Mouse (Mus musculus) retina, embryonic 14.5 days (tissue): ENCODE measurements around the gene Polr2c.
A peak's percentile ranks its signal among the peaks of the same experiment; 100 is the strongest.
"Not testable (repeated sequence)": the region's sequence is repeated elsewhere in the genome, so short reads cannot be mapped to it uniquely, and the experiment has no call there.

ENCODE experiments used
- DNase-seq: peaks from one replicate; pipeline ENCODE4 v3.0.0-alpha.2; 2015; ENCODE audit warnings: low spot score

The Polr2c gene

DNA sequence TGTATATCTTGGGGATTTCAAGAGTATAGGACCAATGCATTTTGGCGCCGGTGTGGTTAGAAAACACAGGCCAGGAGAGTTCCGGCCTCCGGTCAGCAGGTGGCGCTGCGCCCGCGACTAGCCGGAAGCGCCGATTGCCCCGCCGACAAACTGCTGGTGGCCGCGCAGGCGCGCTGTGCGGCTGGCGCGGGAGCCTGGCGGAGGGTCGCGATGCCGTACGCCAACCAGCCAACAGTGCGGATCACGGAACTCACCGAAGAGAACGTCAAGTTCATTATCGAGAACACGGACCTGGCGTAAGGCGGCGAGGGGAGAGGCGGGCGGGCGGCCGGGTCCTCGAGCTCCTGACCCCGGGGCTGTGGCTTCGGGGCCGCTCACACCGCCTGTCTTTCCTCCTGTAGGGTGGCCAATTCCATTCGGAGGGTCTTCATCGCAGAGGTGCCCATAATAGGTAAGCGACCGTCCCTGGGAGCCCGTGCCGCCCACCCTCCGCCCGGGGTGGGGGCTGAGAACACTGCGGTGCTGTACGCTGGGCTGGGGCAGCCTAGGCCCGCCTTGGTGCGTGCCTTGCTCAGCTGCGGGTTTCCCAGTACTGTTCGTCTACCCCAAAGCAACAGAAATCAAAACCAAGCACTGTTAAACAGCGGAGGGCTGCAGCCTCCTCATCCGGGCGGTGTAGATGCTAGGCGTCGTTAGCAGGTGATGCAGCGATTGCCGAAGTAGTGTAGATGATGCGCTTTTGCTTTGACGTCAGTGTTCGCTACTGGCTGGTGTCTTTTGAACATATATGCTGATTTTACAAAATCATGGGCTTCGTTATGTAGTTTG is at the start of gene Polr2c:
Polr2c (plus strand) TSS at position 105 of the 828 bp plus-strand sequence.
- peak; percentile 97 for DNase-seq

DNA sequence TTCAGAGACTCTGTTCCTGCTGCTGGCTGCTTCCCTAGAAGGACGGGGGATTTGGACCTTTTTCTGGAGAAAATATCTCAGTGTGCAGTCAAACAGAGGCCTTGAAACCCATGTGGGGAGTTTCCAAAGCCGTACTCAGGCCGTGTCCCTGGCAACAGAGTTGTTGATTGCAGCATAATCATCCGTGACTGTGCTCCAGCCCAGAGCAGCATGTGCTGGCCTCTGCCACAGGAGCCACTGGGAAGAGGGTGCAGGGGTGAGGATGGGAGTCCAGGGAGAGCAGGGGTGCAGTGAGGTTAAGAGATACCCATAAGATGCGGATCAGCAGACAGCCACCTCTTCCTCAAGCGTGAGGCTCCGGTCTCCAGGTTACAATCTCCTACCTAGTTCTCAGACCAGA is 49.7 kb upstream of the Polr2c start:
- DNase-seq: no peak

DNA sequence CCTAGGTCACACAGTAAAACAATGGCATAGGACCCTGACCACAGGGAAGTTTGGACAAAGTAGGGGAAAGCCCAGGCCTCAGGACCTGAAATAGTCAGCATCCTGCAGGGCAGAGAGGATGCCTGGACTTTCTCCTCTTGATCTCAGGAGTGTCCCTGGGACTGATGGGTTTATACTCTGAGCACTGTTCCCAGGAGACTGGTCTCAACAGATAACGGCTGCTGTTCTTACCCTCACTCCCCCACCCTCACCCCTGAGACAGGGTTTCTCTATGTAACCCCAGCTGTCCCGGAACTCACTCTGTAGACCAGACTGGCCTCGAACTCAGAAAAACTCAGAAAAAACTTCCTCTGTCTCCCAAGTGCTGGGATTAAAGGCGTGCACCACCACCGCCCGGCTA is 48.9 kb upstream of the Polr2c start:
- DNase-seq: no peak

DNA sequence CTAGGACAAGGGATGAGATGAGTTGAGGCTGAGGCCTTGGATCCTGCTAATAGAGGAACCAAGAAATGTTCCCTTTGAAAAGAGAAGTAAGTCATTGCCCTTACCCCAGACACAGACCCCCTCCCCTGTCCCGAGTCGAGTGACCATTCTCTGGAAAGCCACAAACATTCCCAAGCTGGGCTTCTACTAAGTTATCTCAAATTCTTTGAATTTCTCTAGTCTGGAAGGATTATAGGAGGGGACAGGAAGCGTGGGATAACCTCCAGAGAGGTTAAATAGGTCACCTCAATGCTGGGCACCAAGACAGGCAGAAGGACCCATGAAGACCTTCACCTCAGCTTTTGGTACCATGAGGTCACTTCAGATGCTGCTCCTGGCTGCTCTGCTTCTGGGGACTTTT is 47.1 kb upstream of the Polr2c start, which contains the start of gene Ccl17:
Ccl17 (plus strand) TSS at position 301 of the 400 bp plus-strand sequence.
- no peak for DNase-seq

DNA sequence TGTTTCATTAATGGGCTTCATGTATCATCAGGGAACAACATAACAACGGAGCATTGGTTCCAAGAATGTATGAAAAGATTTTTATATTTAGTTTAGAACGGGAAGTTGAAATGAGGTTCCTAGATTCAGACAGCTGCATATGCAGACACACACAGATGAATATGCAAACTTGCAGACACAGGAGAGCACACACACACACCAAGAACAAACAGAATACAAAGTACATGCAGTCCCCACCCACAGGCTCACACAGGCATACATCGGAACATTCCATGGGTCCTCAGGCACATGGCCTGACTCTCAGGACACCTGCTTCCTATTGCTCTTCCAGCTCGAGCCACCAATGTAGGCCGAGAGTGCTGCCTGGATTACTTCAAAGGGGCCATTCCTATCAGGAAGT is 46.4 kb upstream of the Polr2c start:
- no peak for DNase-seq

DNA sequence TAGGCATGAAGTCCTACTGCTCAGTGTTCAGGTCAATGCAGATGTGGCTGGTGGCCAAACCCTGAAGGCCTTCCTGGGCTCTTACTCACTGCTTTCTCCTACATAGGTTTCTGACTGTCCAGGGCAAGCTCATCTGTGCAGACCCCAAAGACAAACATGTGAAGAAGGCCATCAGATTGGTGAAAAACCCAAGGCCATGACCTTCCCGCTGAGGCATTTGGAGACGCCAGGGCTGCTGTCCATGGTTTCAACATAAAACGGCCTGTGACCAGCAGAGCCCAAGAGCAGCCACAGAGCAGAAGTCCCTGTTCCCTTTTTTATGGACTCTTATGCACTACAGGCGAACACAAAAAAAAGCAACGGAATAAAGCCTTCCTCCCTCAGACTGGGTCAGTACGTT is 45.6 kb upstream of the Polr2c start:
- no peak for DNase-seq

DNA sequence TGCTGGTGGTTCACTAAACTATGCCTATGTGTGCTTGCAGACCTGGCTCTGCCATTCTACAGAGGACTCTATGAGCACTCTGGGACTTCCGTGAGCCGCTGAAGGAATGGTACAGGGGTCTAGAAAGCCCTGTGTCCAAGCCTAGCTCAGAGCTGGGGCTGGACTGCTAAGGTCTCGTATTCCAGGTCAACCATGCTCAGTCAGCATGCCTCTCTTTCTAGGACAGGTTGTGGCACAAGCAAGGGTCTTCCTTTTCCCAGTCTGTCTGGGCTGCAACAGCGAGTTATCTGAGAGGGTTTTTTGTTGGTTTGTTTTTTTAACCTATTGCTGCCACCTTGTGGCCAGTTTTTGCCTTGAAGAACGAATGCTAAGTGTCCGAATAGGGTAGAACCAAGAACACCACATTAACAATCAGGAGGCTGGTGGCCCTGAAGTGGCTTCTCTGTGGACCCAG is 44.6 kb upstream of the Polr2c start:
- DNase-seq: peak; percentile 94

DNA sequence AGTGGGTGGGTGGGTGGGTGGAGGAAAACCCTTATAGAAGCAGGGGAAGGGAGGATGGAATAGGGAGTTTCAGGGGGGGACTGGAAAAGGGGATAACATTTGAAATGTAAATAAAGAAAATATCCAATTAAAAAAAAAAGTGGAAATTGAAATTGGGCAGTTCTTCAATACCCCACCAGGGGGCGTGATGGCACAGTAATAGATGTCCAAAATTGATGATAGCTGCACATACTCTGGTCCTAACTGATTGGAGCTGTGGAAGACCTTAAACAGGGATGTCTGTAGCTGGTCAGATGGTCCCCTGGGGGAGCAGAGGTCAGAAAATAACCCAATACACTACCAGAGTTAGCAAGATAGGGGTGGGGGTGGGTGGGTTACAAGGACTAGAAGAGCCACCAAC is 42.7 kb upstream of the Polr2c start:
- DNase-seq: peak; percentile 75

DNA sequence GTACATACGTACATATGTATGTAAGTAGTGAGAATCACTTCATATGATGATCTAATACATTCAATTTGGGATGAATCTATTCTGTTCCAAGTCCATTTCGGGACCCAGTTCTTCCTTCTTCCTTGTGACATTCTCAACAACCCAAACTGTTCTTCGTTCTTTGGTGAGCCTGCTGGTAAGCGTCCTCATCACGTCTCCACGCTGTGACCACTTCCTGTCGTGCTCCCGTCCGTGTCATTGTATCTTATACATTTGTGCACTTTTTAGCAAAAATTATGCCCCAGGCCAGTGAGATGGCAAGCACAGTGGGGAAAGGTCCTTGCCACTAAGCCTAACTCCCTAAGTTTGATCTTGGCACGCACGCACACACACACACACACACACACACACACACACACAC is 39.3 kb upstream of the Polr2c start:
- DNase-seq: no peak

DNA sequence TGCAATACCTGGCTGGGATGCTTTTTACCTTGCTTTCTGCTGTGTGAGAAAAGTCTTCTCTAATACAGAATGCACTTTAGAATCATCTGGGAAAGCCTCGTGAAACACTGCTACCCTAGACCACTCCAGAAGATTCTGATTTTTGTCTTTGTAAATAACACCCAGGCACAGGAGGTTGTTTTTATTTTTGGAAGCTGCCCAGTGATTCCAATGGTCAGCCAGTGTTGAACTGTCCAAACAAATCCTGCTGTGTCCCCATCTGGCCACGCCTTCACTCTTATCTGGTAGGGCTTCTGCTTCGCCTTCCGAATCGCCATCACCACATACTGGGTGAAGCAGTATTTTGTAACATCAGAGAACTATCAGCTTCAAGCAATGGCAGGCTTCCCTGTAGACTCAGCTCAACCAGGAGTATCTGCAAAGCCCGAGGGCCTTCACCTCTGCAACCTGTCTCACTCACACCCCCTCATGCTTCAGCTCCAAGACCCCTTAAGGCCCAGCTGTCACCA is 37.5 kb upstream of the Polr2c start:
- no peak for DNase-seq

DNA sequence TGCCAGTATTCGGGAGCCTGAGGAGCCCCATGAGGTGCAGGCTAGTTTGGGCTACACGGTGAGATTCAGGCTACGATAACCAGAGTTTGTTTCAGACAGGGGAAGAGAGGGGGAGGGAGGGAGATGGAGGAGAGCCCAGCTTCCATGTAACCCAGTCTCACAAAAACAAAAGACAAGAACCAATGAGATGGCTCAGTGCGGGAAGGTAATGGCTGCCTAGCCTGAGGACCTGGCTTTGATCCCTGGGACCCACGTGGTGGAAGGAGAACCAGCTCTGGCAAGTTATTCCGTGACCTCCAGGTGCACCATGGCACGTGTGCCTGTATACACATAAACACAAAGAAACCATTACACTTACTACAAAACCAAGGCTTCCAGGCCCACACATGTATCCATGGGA is 36.7 kb upstream of the Polr2c start:
- DNase-seq: no peak

DNA sequence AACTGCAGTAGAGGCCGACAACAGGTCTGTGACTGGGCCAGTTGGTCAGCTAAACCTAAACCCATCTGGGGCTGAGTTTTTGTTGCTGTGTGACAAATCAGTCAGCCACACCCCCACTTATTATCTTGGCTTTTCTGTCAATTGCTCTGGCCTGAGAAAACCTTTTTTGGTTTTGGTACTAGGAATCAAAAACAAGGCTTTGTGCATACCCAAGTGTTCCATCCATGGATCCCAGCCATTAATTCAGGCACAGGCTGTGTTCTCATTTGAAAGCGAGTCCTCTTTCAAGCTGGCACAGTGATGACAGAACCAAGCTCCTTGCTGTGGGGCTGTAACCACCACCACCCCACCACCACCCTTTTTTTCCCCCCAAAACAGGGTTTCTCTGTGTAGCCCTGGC is 35.9 kb upstream of the Polr2c start:
- DNase-seq: no peak

DNA sequence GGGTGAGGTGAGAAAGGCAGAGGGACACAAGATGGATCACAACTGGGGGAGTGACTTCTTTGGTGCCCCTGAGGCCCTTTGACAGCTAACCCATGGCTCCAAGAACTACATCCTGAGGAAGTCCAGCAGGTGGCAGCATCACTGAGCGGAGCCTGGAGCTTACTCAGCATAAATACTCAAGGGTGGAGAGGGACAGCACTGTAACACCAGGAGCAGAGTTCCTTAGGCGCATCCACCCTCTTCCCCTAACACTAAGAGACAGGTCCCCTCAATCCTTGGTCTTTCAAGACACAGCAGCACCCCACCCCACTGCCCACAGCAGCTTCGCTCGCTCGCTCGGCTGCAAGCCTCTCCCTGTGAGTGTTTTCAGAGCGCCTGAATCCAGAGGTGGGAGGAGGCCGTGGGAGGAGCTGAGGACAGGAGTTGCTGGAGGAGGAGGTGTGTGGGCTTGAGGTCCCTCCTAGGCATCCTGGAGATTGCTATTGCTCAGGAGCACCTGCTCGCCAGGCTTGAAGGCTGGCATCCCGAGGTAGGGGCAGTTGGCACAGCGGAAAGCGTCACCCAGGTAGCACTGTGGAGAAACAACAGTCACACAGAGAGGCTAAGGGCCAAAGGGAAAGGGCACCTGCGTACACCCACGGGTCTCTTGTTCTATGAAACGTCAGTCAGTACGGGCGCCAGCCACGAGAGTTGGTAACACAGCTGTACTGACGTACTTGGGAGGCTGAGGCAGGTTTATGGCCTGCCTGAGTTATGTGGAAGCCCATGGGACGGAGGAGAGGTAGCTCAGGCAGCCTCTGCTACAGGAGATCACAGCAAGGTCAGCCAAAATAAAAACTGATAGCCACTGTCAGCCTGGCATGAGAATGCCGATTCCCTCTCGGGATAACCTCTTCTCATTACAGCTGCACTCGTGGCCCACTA is 34.4 kb upstream of the Polr2c start:
- DNase-seq: peak; percentile 79

DNA sequence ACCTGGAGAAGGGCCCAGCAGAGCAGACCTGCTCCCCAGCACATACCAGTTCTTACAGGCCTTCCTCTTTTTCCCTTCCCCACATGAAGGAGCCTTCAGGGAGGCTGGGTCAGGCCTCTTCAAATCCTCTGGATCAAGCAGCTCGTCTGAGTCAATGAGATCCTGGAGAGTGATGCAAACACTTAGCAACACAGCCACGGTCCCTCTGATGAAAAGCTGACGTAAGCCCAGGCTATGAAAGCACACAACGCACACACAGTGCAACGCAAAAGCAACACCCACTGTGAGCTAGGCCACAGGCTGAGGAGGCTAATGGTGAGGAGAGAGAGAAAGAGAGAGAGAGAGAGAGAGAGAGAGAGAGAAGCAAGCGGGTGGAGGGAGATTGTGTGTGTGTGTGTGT is 32.1 kb upstream of the Polr2c start:
- DNase-seq: no peak

DNA sequence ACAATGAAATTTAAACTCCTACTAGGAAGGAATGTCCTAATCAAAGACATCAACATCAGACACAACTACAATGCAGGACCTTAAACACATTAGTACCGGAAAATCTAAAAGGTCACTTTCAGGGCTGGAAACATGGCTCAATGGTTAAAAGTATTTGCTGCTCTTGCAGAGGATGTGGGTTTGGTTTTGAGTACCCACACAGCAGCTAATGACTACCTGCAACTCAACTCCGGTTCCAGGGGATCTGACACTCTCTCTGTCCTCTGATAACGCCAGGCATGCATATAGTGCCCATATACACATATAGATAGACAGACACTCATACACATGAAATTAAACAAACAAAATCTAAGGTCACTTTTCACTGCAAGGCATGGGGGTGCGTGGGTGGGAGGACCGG is 31.0 kb upstream of the Polr2c start:
- DNase-seq: no peak

DNA sequence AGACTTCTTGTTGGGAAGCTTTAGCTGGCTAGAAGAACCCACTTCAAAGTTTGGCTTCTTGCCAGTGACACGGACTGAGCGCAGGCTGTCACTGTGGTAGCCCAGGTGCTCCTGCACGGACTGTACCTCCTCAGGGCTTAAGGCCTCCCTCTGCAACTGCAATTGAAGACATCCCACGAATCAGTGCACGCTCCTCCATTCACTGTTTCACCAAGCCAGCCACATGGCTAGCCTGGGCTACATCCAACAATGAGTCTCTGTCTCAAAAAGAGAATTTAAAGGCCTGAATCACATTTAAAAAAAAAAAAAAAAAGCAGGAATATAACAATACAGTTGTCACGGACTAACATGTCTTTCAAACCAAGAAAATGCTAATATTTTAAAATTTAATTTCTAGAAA is 29.0 kb upstream of the Polr2c start:
- no peak for DNase-seq

DNA sequence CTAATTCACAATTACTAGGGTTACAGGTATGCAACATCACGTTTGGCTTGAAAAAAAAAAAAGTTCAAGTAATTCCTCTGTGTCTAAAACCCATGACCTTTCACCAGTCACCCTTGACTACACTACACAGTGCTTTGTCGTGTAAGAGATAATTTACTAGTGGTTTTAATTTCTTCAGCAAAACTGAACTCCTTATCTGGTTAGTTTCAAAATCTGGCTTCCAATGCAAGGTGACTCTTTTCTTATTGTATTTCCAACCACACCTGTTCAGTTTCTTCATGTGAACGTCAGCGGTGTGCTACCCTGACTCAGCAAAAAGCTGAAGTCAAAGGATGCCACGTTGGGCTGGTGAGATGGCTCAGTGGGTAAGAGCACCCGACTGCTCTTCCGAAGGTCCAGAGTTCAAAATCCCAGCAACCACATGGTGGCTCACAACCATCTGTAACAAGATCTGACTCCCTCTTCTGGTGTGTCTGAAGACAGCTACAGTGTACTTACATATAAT is 23.3 kb upstream of the Polr2c start:
- not testable (repeated sequence) for DNase-seq

DNA sequence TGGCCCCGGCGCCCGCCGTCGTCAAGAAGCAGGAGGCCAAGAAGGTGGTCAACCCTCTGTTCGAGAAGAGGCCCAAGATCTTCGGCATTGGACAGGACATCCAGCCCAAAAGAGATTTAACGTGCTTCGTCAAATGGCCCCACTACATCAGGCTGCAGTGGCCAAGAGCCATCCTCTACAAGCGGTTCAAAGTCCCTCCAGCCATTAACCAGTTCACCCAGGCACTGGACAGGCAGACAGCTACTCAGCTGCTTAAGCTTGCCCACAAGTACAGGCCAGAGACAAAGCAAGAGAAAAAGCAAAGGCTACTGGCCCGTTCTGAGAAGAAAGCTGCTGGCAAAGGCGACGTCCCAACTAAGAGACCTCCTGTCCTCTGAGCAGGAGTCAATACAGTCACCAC is 21.5 kb upstream of the Polr2c start:
- DNase-seq: not testable (repeated sequence)

DNA sequence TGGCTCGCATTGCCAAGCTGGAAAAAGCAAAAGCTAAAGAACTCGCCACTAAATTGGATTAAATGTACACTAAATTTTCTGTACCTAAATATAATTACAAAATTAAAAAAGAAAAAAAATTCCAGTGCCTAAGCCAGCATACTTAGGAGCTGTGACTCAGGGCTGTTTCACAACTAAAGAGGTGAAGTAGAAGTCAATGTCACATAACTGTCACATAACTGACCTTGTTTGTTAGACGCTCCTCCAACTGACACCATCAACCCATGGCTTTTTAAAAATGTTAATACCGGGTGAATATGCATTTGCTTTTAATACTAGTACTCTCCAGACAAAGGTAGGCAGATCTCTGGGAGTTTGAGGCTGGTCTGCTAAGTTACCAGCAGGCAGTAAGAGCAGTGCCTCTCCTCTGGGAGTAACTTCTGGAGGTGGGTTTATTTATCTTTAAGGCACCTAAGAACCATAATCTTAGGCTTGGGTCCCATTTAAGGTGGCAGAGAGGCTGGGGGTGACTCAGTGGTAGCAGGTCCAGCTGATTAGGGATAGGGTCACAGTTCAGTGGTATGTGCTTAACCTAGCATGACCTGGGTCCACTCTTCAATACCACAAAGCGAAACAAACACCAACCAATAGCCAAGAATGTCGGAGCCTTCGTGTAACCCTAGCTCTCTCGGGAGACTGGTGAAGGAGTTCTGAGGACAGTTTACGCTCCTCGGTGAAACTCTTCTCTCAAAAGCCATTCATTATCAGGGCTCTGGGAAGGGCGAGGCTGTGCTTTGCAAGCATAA is 20.6 kb upstream of the Polr2c start:
- no peak for DNase-seq

DNA sequence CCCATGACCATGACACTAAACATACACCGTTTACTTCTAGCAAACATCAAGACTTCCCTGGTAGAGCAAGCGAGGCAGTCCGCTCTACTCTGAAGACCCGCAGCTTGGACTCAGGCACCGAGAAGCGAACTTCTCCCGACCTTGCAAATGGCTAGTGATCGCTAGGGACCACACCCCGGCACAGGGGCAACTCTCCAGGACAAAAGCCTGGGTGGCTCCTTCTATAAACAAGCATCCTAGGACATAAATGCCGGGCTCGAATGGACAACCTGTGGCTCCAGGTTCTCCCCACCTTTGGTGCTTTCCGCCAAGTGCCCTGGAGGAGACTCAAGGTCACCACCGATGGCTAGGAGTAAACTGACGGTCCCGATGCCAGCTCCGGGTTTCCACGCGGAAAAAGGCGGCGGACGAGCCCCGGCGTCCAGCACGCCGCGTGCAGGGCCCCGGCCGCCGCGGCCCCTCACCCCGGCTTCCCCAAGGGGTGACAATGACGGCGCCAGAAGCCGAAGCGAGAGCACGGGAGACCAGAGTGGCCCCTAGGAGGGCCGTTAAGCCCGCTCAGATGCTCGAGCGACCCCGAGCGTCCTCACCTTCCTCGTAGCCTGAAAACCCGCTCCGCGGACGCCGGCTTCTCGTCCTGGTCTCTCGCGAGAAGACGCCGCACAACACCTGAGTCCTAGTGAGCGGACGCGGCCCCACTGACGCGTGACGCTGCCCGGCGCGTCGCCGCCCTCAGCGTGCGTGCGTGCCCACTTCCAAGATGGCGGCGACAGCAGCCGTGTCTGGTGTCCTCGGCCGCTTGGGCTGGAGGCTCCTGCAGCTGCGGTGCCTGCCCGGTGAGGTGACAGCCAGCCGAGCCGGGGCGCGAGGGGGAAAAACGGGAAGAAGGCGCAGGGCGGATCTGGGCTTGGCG is 19.3 kb upstream of the Polr2c start, which contains the start of the genes Coq9 and Ciapin1:
Coq9 (plus strand) TSS at position 660 of the 913 bp plus-strand sequence.
Ciapin1 (minus strand) TSS at position 697 of the 913 bp plus-strand sequence.
- DNase-seq: peak; percentile 96
